Mouse (Mus musculus) adipocyte (in vitro differentiated cells): ENCODE results near the gene Rab31.

Source experiments
- DNase-seq: peaks from one replicate; pipeline ENCODE4 v3.0.0-alpha.2; 2016; ENCODE audit warnings: low spot score

Gene Rab31

DNA sequence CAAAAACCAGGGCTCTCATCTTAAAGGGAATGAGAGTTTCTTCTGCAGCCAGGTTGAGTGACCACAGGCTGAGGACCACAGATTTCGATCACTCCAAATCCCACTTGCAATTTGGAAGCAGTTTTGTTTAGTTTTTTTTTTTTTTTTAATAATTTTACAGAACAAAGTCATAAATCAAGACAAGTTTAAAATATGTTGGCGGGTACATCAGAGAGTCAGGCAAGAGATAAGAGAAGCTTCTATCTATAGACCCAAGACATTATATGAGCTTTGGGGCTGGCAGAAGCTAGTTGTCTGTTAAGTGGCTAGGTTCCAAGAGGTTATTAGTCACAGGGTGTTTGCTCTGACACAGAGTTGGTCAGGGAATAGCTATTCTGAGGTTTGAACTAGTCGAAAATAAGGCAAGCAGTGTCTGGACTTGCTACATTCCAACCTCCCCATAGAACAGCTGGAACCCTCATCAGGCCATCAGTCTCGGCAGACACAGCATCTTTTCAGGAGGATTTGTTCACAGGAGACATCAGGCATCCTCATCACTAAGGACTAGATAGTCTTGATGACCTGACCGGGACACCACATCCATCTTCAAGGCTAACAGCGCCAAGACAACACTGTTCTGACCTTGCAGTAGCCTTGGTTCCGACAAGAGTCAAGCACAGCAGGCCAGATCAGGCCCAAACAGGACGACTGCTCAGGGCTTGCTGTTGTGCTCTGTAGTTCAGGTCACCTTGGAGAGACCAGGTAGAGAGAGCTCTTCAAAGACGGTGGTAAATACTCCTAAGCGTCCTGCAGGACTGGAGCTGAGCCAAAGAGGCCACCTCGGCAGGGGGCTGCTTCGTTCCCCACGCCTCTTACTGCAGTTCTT, 68.8 kb downstream of the Rab31 start:
- peak; percentile 41 for DNase-seq

DNA sequence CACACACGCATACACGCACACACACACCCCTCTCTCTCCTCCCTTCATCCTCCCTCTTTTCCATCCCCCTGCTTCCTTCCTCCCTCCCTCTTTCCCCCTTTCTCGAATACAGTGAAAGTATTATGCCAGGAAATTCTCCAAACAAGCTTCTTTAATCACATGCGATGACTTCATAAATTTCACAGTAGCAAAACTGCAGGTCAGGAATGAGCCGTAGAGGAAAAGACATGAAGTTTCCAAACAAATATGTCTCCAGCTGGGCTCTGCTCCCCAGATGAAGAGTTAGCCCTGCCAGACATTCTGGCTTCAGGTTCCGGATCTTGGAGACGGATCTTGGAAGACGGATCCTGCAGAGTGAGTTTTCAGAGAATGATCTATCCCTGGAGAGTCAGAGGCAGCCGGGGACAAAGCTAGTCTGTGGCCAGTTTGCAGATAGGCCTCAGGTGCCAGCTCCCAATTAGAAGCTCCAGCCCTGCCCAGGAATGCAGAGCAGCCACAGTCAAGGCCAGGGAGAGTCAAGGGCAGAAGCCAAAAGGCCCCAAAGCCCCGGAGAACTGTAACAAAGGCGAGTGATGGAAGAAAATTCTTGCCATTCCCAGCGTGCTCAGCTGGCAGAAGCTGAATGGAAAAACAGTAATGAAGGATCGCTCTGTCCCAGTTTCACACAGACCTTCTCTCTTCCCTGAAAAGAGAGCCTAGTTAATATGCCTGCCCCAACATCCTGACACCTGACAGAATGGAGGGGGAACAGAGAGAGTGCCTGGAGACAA, 70.6 kb downstream of the Rab31 start:
- peak; percentile 79 for DNase-seq

DNA sequence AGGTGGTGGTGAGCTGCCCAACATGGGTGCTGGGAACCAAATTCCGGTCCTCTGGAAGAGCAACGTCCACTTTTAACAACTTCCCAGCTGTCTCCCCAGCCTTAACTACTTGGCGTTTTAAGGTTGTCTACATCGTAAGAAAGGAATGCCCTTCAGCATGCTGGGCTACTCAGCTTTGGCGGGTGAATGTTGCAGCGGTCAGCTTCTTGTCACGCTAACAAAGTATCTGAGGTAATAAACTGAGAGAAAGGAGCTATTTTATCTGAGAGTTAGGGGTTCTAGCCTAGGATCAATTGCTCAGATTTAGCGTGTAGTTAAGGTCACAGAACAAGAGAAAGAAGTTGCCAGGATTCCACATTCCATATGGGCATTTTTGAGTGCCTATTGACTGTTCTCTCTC, 71.2 kb downstream of the Rab31 start:
- no peak for DNase-seq

DNA sequence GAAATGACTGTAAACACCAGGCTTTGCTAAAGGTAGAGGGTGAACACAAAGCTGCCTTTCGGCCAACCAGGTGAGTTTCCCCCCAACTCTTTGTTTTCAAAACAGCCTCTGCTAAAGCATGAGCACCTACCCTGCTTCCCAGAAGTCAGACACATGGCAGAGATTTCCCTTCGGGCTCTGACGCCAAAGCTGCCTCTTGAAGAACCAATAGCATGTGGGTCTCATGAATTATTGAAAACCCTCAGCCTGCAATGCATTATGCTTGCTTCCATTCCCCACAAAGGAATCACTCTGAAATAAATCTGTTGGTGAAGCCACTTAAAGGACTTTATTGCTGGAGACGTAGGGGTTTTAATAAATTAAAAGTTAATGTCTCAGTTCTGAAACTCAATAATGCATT, 72.5 kb downstream of the Rab31 start:
- DNase-seq, result no peak

DNA sequence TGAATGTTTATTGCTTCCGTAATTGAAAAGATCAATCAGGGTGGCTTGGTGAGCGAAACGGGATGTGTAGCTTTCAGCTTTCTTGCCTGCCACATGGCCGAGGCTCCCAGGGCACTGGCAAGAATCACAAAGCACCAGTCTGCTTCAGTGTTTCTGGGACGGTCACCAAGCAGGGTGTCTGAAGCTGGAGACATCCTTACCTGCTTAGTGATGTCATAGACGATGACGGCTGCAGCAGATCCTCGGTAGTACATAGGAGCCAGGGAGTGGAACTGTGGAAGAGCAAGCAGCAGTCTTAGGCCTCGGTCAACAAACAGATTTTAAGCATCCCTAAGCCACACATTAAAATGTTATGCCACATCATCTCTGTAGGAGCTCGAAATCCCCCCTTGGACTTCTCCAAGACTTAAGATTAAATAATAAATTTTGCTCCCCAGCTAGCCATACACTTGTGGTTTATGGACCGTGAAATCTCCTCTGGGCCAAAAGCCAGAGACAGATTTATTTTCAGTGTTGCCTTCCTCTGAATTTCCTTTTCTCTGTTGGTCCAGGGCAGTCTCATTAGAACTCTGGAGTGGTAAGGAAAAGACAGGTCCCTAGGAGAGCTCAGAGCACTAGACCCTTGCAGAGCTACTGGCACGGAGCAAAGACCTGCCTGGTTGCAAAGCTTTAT, 74.6 kb downstream of the Rab31 start:
- DNase-seq, result peak; percentile 46

DNA sequence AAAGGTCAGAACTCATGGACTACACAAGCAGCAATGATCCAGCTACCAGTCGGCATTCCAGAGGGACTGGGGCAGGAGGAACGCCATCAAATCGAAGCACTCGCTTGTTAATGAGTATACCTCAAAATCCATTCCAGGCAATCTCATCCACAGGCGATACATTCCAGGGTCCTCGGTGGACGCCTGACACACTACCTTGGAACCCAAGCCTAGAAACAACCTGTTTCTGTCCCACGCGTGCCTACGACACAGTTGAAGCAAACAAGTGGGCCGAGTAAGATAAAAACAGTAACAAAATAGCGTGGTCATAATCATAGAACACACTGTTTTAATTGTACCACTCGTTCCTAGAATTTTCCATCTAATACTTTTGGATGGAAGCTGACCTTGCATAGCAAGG, 75.6 kb downstream of the Rab31 start:
- DNase-seq, result no peak

DNA sequence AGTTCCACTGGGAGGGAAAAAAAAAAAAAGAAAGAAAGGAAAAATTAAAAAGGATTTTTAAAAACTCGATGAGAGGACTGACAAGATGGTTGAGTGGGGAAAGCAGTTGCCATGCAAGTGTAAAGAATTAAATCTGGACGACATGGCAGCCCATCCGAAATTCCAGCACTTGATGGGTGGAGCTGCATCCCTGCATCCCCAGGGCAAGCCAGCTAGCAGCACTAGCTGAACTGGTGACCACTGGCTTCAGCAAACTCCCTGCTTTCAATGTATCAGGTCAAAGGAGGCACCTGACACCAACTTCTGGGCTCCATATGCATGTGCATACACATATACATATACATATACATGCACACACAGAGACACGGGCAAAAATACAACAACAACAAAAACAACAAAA, 80.3 kb downstream of the Rab31 start:
- DNase-seq, result no peak

DNA sequence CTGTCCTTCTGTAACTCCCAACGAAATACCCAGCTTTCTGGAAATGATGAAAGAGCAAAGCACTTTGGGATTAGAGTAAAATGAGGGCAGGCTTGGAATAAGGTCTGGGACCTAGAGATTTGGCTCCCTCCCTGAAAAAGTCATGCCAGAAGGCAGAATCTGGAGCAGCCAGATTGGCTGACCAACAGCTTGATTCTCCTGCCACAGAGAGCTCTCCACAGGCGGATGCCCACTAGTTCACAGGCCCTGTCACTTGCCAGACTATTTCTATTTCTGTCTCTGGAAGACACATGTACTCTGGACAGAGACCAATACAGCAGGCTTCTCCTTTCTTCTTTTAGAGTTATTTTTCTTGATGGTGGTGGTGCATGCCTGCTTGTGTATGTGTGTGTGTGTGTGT, 88.8 kb downstream of the Rab31 start:
- peak; percentile 94 for DNase-seq

DNA sequence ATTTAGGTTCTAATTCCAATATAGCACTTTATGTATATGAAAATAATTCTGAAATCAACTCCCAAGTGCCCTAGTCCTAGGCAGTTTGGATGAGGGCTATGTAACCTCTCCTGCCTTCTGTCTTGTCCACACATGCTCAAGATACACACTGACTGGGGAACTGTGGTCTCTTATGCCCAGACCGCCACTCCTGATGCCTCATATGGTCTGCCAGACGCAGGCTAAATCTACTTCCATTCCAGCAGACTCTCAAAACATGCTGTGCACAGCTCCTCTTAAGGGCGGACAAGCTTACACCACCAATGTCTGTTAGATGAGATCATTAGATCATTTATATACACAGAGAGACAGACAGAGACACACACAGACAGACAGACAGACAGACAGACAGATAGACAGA, 89.2 kb downstream of the Rab31 start:
- no peak for DNase-seq

DNA sequence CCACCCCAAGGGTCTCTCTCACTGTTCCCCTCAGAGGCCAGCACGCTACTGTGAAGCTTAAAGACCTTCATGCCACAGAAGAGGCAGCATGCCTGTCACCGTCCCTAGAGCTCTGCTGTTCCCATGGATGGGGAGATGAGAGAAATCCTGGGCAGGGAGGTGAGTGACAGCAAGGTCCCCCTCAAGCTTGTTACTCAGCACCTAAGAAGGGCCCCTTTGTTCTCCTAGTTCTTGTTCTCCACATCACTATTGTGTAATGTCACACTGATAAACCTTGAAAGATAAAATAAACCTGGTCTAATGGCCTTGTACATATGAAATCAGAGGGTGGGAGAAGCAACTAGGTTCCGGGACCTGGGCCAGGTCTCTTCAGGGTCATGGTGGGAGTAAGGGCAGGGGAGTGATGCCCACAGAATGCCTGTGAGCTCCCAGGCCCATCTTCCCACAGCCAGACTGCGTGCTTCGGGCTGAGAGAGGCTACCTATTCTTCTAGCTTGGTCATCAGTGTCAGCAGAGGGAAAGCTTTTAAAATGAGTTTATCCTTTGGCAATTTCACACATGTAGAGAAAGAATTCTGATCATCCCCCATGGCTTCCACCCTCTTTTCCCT, 90.4 kb downstream of the Rab31 start:
- DNase-seq, result no peak

DNA sequence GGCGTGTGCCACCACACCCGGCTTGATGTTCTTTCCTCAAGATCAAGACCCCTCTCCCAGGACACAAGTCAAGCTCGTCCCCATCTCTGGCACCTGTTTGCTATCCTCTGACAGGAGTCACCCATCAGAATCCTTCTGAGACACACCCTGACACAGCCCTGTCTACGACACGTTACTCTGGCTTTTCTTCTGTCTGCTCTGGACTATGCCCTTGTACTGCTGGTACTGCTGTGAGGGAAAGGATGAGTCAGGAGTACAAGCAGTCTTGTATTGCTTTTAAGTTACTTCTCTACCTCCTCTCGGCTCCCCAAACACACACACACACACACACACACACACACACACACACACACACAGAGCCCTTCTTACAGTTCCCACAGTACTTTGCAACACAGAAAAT, 91.0 kb downstream of the Rab31 start:
- no peak for DNase-seq

DNA sequence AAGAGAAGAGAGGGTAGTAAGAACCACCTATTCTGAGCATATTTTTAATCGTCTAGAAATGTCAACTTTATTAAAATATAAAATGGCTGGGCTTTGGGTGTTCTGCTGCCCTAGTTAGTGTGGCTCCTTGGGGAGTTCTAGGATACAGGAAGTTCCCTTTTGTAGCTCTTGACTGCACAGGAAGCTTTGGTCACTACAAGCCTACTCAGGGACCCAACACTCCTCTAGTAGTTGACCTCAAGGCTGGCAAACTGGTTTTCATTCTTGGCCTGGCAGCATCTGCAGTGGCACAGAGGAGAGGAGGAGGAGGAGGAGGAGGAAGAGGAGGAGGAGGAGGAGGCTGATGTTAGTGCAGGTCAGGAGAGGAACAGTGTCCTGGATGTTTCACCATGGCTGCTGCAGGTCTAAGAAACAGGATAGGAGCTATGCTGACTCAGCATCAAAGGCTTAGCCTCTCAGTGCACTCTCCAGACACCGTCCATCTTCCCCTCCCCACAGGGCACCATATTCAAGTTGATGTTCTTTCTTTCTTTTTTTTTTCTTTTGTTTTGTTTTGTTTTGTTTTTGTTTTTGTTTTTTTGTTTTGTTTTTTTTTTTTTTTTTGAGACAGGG, 91.6 kb downstream of the Rab31 start:
- no peak for DNase-seq

DNA sequence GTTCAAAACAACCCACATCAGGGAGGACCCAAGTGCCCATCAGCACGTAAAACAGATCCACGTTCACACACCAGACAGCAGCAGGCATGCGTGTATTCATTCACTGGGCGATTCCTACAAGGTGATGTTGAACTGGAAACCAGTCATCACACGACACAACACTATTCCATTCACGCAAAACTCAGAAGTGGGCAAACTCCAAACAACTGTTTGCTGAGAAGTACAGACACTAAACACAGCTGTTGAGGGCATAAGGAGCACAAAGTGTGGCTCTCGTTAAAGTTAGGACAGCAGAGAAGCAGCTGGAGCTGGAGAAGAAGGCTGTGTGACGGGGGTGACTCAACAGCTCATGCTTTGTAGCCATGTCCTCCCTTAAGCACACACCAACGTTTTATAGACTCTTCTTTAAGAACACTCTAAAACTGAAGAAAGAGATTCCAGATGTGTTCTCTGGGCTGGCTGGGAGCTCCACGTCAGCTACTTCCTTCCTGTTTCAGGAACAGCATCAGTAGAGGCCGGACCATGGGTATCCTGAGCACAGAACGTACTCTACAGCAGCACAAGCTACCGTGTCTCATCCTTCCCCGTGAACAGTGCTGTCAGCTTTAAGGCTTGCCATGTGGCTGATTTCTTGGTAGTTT, 92.6 kb downstream of the Rab31 start:
- no peak for DNase-seq

DNA sequence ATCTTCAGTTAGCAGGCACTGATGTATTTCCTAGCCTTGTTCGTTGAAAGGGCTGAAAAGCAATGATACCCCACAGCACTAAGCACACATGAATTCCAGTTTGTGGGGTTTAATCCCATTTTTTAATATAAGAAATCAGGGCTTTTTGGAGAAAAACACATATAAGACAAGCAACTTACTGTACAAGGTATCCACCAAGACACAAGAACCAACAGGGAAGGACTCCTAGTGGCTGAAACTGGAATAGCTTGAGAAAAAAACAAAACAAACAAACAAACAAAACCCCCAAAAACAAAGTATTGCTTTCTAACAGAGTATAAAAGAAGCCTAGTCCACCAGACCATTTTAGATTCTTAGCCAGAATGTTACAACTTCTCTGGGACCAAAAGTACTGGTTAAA, 94.8 kb downstream of the Rab31 start:
- DNase-seq, result peak; percentile 55

DNA sequence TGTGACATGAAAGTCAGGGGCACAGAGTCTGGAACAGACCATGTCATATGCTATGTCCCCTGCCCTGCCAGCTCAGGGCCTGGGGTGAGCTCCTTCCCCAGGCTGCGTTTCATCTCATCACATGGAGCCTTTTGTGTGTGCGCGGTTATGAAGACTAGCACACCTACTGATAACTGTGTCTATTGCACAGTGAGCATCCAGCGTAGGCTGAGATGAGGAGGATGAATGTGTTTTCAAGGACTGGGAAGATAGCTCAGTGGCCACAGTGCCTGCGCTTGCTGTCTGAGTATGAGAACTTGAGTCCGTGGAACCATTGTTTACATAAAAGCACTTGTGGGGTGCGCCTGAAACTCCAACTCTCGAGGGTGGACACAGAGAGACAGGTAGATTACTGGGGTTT, 96.0 kb downstream of the Rab31 start:
- no peak for DNase-seq

DNA sequence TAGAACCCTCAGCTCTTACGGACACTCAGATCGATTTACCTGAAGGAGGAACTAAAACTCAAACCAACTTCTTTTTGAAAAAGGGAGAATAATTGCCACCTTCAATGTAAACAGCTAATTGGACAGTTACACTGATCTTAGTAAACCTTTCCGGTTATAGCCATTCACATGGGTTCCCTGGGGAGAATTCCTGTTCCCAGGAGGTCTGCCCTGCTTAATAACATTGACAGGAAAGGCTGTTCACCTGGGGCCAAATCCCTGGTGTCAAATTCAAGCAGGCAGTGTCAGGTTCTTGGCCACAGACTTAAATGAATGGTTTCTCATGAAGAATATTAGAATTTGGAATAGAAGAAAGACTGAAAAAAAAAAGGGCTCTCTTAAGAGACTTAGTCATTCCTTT, 96.6 kb downstream of the Rab31 start:
- no peak for DNase-seq

DNA sequence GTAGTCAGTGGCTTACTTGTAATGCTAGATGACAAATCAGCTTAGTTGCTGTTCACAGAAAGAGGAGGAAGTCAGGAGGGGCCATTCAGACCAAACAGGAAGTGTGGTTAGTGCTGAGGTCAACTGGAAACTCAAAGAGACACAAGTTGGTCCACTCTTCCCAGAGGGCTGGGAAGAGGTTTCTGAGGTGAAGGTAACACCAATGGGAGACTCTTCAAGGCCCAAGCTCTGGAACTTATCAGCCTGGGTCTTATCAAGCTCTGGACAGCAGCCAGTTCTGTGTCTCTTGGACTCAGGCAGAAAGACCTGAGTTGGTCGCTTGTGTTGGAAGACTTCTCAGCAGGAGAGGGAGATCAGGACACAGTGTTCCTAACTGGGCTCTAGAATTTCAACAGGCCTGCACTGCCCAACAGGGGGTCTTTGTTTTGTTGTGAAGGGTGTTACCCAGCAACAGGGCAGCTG, 97.8 kb downstream of the Rab31 start:
- DNase-seq, result no peak

DNA sequence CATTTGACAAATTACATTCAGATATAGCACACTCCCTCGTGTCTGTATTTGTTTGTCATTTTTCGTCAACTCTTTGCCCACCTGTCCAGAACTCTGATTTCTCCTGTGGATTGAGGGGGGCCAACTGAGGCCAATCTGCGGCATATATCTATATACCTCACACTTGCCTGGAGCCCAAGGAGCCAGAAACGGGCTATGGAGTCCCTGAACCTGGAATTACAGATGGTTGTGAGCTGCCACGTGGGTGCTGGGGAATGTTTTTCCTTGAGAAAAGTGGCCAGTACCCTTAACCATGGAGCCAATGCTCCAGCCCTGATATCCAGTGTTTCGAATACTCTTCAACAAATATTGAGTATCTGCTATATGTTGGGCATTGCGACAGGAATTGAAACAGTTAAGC, 99.6 kb downstream of the Rab31 start:
- DNase-seq, result no peak

DNA sequence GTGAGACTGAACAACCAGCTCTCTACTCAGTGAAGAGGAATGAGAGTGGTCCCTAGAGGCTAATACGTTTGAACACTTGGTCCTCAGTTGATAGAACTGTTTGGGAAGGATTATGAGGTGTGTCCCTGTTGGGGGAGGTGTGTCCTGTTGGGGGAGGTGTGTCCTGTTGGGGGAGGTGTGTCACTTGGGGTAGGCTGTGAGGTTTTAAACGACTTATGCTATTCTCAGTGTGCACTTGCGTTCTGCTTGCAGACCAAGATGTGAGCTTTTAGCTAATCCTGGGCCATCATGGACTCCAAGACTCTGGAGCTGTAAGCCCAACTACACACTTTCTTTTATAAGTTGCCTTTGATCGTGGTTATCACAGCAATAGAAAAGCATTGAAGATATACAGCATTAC, 103.5 kb downstream of the Rab31 start:
- DNase-seq, result no peak

DNA sequence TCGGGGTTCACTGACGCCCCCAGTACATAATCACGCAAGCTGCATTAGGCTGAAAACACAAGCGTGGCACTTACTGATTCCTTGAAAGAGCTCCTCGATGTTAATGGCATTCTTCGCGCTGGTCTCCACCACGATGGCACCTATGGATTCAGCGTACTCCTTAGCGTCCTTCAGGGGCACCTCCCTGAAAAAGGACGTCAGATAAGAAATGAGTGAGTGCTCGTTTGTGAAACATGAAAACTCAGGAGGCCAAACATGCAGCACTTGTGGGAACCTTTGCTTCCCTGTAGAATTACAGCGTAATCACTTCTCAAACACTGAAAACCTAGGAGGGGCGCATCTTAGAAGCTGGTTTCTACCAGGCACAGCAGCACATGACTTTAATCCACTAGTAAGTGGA, 104.8 kb downstream of the Rab31 start:
- DNase-seq, result no peak

DNA sequence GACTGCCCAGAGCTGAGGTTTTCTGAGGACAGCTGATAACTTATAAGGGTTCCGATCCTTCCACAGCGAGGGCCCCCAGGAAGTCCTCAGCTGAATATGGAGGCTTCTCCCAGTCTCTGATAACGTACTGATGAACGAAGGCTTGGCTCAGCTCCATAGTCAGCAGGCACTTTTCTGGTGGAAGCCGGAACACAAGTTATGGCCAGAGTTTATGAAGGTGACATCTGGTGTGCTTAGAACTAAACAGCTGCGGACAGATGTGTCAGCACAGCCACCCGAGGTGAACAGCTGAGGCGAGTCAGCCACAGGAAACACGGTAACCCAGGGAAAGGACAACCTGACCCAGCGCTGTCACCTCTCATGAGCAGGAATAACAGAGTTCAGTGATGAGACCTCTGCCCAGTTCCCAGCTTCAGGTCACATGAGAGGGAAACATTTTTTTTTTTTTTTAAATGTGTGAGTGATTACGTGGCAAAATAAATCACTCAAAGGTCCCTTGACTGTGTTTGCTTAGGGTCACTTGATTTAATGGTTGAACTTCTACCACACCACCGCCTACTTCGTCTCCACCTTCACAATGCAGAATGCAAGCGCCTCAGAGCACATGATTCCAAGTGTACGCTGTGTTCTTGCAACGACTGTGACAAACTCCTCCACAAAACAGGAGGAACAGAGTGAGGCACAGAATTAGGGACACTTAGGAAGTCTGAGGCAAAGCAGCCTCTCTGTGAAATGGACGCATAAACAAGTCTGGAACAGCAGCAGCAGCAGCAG, 106.0 kb downstream of the Rab31 start:
- no peak for DNase-seq
